Mouse (Mus musculus) thymus, adult 2 months (tissue): Measurements from ENCODE around the gene Ppm1n.

Experiments
- CTCF ChIP-seq: fragments of 200-500 bp; IDR thresholded peaks from 2 replicates; pipeline ENCODE4 v1.5.1; 2012; ENCODE audit warnings: mild to moderate bottlenecking, control low read depth, low read length, moderate library complexity, borderline replicate concordance; ENCODE audit not compliant: control insufficient read depth, poor library complexity, insufficient read depth; ENCODE audit errors: extremely low read depth
- POLR2A ChIP-seq: fragments of 200-500 bp; IDR thresholded peaks from 2 replicates; pipeline ENCODE4 v1.6.1; 2012; ENCODE audit warnings: mild to moderate bottlenecking, low read length, control low read depth, moderate library complexity; ENCODE audit not compliant: control insufficient read depth, poor library complexity, insufficient read depth; ENCODE audit errors: extremely low read depth

DNA sequence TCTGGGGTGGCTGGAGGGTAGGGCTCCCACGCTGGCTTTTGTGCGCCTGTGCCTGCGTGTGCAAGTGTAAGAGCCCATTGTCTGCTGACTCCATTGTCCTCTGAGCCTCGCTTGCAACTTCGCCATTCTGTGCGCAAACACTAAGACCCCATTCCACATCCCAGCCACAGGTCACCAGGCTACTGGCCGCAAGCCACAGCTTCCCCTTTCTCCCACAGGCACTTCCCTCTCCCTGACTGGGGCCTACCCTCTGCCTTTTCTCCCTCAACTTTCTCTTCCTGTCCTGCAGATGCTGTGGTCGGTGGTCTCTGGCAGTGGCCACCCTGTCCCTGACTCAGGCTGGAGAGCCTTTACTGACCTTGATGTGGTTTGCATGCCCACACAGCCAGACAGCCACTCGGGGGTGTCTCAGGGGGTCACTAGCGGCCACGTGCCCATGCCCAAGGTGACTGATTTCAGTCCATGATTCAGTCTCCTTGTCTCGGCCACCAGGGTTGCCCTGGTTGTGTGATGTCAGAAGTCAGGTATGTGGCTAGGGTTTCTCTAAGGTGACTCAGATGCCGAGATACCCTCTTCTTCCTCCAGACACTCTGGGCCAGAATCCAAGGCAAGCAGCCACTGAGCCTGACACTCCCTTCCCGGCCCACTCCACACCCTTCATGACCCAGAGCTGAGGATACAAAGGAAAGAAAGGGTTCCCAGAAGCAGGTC, 36.7 kb upstream of the Ppm1n start:
- TF ChIP-seq POLR2A (no peak), CTCF (no peak)
